ENCODE assay signal across 8 mouse cellular contexts in the genomic region with DNA sequence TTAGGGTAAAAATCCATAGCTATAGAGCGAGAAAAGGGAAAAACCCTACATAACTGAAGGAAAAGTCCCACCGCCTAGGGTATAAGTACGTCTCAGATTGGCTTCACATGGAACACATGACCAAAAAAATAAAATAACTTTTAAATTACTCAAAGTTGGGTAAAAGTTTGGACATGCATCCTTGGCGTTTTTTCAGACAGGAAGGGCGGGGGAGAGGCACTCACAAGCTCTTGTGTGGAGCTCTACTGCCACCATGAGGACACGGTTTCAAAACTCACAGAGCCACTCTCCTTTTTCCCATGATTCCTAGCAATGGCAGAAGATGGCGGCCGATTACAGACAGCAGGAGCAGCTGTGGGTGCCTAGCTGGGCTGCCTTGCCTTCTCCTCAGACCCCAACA.
A peak's percentile ranks its signal among the peaks of the same experiment; 100 is the strongest.
DNase-seq lines count a peak whose midpoint lies in the region; ATAC-seq and TF ChIP-seq lines count a peak whose summit lies in the region.
"Not testable (repeated sequence)": the region's sequence is repeated elsewhere in the genome, so short reads cannot be mapped to it uniquely, and the experiment has no call there.

No protein-coding gene starts in this region.

- peak; percentile 69 for TF ChIP-seq CTCF in Patski (IDR thresholded peaks at IDR 0.05)
- TF ChIP-seq CTCF in lung, embryonic 14.5 days (IDR thresholded peaks at IDR 0.05; ENCODE audit: low read depth), result peak; percentile 43

- H3K4me3 ChIP-seq in embryonic facial prominence, embryonic 14.5 days (ENCODE audit: low read depth, low read length), result peak overlapping the region; percentile 8; the same call in 1 of the 2 replicates
- H3K4me3 ChIP-seq in heart, embryonic 13.5 days, result peak overlapping the region; percentile 30
- not testable (repeated sequence) for H3K4me3 ChIP-seq in hindbrain, embryonic 16.5 days (ENCODE audit: low read length); lung, embryonic 14.5 days (ENCODE audit: low read depth, low read length); neural tube, embryonic 15.5 days (replicated peaks)
- H3K4me3 ChIP-seq in limb, embryonic 10.5 days, result 0 out of 2 replicates have a peak overlapping the region, but pooled peaks have one; percentile 15

- not testable (repeated sequence) for DNase-seq in Patski (ENCODE audit: low read depth, low spot score)
- DNase-seq in embryonic facial prominence, embryonic 14.5 days (ENCODE audit: low spot score), result peak; percentile 35
- DNase-seq in limb, embryonic 10.5 days (ENCODE audit: low spot score), result peak; percentile 52
- peak; percentile 64 for DNase-seq in lung, embryonic 14.5 days
- peak; percentile 94 for DNase-seq in urinary bladder, postnatal 25 days (ENCODE audit: low spot score)

- not testable (repeated sequence) for H3K4me1 ChIP-seq in embryonic facial prominence, embryonic 14.5 days (ENCODE audit: control insufficient read depth, insufficient read depth, low read length); heart, embryonic 13.5 days; hindbrain, embryonic 16.5 days (ENCODE audit: control insufficient read depth, insufficient read depth, low read depth, low read length); limb, embryonic 10.5 days; lung, embryonic 14.5 days (ENCODE audit: insufficient read depth); neural tube, embryonic 15.5 days

- not testable (repeated sequence) for H3K27me3 ChIP-seq in Patski; embryonic facial prominence, embryonic 14.5 days (replicated peaks; ENCODE audit: control insufficient read depth, insufficient read depth, low read length); heart, embryonic 13.5 days (replicated peaks); hindbrain, embryonic 16.5 days (replicated peaks; ENCODE audit: control insufficient read depth, insufficient read depth, low read length); limb, embryonic 10.5 days (ENCODE audit: low read depth, poor library complexity, severe bottlenecking); lung, embryonic 14.5 days (ENCODE audit: insufficient read depth, low read length); neural tube, embryonic 15.5 days (replicated peaks)

- ATAC-seq in Patski; embryonic facial prominence, embryonic 14.5 days (ENCODE audit: low read depth); heart, embryonic 13.5 days (ENCODE audit: extremely low read depth, insufficient number of reproducible peaks, low FRiP score, low TSS enrichment); hindbrain, embryonic 16.5 days; lung, embryonic 14.5 days (ENCODE audit: insufficient read depth); neural tube, embryonic 15.5 days (ENCODE audit: low FRiP score): not testable (repeated sequence)

- not testable (repeated sequence) for H3K9me3 ChIP-seq in embryonic facial prominence, embryonic 14.5 days (ENCODE audit: control insufficient read depth, low read length); heart, embryonic 13.5 days; hindbrain, embryonic 16.5 days (ENCODE audit: control insufficient read depth, low read length); limb, embryonic 10.5 days (replicated peaks); lung, embryonic 14.5 days (ENCODE audit: low read depth, low read length); neural tube, embryonic 15.5 days (replicated peaks)

- CTCF ChIA-PET in Patski (lab: Charles Lee), result not testable (repeated sequence)

- 69% methylated on average over 8 of the region's 8 CpGs for WGBS in embryonic facial prominence, embryonic 14.5 days
- WGBS in heart, embryonic 13.5 days, result 69% methylated on average over 8 of the region's 8 CpGs
- WGBS in hindbrain, embryonic 16.5 days, result 73% methylated on average over 8 of the region's 8 CpGs
- WGBS in limb, embryonic 10.5 days, result 82% methylated on average over 8 of the region's 8 CpGs
- 81% methylated on average over 8 of the region's 8 CpGs for WGBS in lung, embryonic 14.5 days
- 72% methylated on average over 8 of the region's 8 CpGs for WGBS in neural tube, embryonic 15.5 days

- POLR2A ChIA-PET in Patski (lab: Charles Lee), result interaction anchor here (0.7 kb wide), 1 partner anchor 40 kb away, joined by 3 read pairs; no protein-coding TSS in a partner anchor

- H3K27ac ChIP-seq in embryonic facial prominence, embryonic 14.5 days (replicated peaks; ENCODE audit: low read depth, low read length); heart, embryonic 13.5 days (replicated peaks); lung, embryonic 14.5 days (ENCODE audit: low read depth): not testable (repeated sequence)
- H3K27ac ChIP-seq in hindbrain, embryonic 16.5 days (ENCODE audit: low read depth, low read length), result peak overlapping the region; percentile 49; the same call in 1 of the 2 replicates
- peak overlapping the region; percentile 67; the same call in 1 of the 2 replicates for H3K27ac ChIP-seq in limb, embryonic 10.5 days
- H3K27ac ChIP-seq in neural tube, embryonic 15.5 days (replicated peaks), result peak overlapping the region; percentile 65; the same call in 1 of the 2 replicates

- H3K4me2 ChIP-seq in embryonic facial prominence, embryonic 14.5 days (ENCODE audit: low read depth, low read length), result 0 out of 2 replicates have a peak overlapping the region, but pooled peaks have one; percentile 24
- peak overlapping the region; percentile 45 for H3K4me2 ChIP-seq in heart, embryonic 13.5 days
- not testable (repeated sequence) for H3K4me2 ChIP-seq in hindbrain, embryonic 16.5 days (ENCODE audit: low read length)
- peak overlapping the region; percentile 32; the same call in 1 of the 2 replicates for H3K4me2 ChIP-seq in lung, embryonic 14.5 days
- H3K4me2 ChIP-seq in neural tube, embryonic 15.5 days, result peak overlapping the region; percentile 15; the same call in 1 of the 2 replicates

- not testable (repeated sequence) for H3K36me3 ChIP-seq in embryonic facial prominence, embryonic 14.5 days (ENCODE audit: control insufficient read depth, insufficient read depth, low read length); hindbrain, embryonic 16.5 days (ENCODE audit: control insufficient read depth, insufficient read depth, low read length); lung, embryonic 14.5 days (ENCODE audit: insufficient read depth); neural tube, embryonic 15.5 days
- peaks cover 33% of the 10 kb centered on the region for H3K36me3 ChIP-seq in heart, embryonic 13.5 days
- peaks cover 57% of the 10 kb centered on the region for H3K36me3 ChIP-seq in limb, embryonic 10.5 days

- in situ Hi-C loops in Patski (cut with MboI; ENCODE audit: low pct_unique_long_range_greater_than_20kb), result not testable (repeated sequence)

- not testable (repeated sequence) for H3K9ac ChIP-seq in embryonic facial prominence, embryonic 14.5 days (ENCODE audit: low read depth, low read length); heart, embryonic 13.5 days; hindbrain, embryonic 16.5 days (ENCODE audit: low read depth, low read length); lung, embryonic 14.5 days; neural tube, embryonic 15.5 days (replicated peaks)
